Mouse (Mus musculus) stomach, postnatal 0 days (tissue): ENCODE data around the gene Zw10. TPM values are rescaled to one million over a fixed set of nuclear protein-coding genes. Genes with fewer than 3 reads are reported as not detected.

Experiments used
- ATAC-seq: fragments of 200-750 bp; cut with Nextera tagmentation; 2 replicates; pipeline ENCODE4 v1.8.0; 2017; ENCODE audit not compliant: low FRiP score, low TSS enrichment
- DNase-seq: peaks from one replicate; pipeline ENCODE4 v3.0.0-alpha.2; 2016; ENCODE audit warnings: low spot score
- H3K27ac ChIP-seq: fragments of 300-500 bp; sonication (generic); replicated peaks from 2 replicates; pipeline ENCODE4 v1.5.1; 2014; ENCODE audit warnings: mild to moderate bottlenecking, control low read depth
- H3K27me3 ChIP-seq: fragments of 300-500 bp; sonication (generic); 2 replicates; pipeline ENCODE4 v1.6.1; 2014; ENCODE audit warnings: low read length; ENCODE audit not compliant: control insufficient read depth, insufficient read depth
- H3K36me3 ChIP-seq: fragments of 300-500 bp; sonication (generic); 2 replicates; pipeline ENCODE4 v1.6.1; 2014; ENCODE audit warnings: low read length, mixed read lengths; ENCODE audit not compliant: control insufficient read depth, insufficient read depth
- H3K4me1 ChIP-seq: fragments of 300-500 bp; sonication (generic); replicated peaks from 2 replicates; pipeline ENCODE4 v1.6.1; 2014; ENCODE audit warnings: antibody characterized with exemption; ENCODE audit not compliant: control insufficient read depth, insufficient read depth
- H3K4me2 ChIP-seq: fragments of 300-500 bp; sonication (generic); replicated peaks from 2 replicates; pipeline ENCODE4 v1.6.1; 2014; ENCODE audit warnings: low read depth, mild to moderate bottlenecking, control low read depth, moderate library complexity
- H3K4me3 ChIP-seq: fragments of 300-500 bp; sonication (generic); 2 replicates; pipeline ENCODE4 v1.5.1; 2014; ENCODE audit warnings: low read depth, low read length, control low read depth
- H3K9ac ChIP-seq: fragments of 300-500 bp; sonication (generic); 2 replicates; pipeline ENCODE4 v1.6.1; 2014; ENCODE audit warnings: mild to moderate bottlenecking, low read length, control low read depth, mixed read lengths
- H3K9me3 ChIP-seq: fragments of 300-500 bp; sonication (generic); 2 replicates; pipeline ENCODE4 v1.6.1; 2016; ENCODE audit warnings: low read length; ENCODE audit not compliant: control insufficient read depth
- CTCF ChIP-seq: IDR thresholded peaks from 2 replicates; pipeline ENCODE4 v1.5.1; 2016; ENCODE audit warnings: antibody characterized with exemption, low read depth, mild to moderate bottlenecking, moderate library complexity
- EP300 ChIP-seq: optimal IDR thresholded peaks from 2 replicates; pipeline ENCODE3; 2016; ENCODE audit warnings: antibody characterized with exemption
- WGBS: fragments of 180-500 bp; shearing (Covaris S2); extraction: QIAGEN DNeasy Blood & Tissue Kit; methylation state at CpG from one replicate; pipeline ENCODE4 v1.1.7; 2014; 5-methylcytosine and 5-hydroxymethylcytosine counted together
- polyA plus RNA-seq: library from polyadenylated mRNA; unstranded; fragments of >200 nt; fragmentation: Nextera tagmentation; extraction: Ambion mirVana; gene quantifications from 2 replicates; pipeline ENCODE4 v1.2.1, GENCODE M21; 2015

Zw10 gene
- polyA plus RNA-seq, 1 experiment from 2014 or later, result 14.1 TPM

- H3K9ac ChIP-seq, result no peak overlapping the region
- no peaks in the 10 kb centered on the region for H3K27me3 ChIP-seq
- 67% methylated on average over 5 of the region's 5 CpGs for WGBS
- H3K36me3 ChIP-seq, result no peaks in the 10 kb centered on the region
- no peak overlapping the region for H3K27ac ChIP-seq
- no peaks in the 10 kb centered on the region for H3K9me3 ChIP-seq
- no peak overlapping the region for H3K4me3 ChIP-seq
- TF ChIP-seq CTCF (no peak), EP300 (no peak)
- DNase-seq (no peak), ATAC-seq (no peak)
- H3K4me1 ChIP-seq, result no peaks in the 10 kb centered on the region
- no peak overlapping the region for H3K4me2 ChIP-seq
Observed at GRCm38 (mm10) chr9:49050901-49051300, 4.5 kb upstream of the Zw10 start.

- H3K4me2 ChIP-seq, result no peak overlapping the region
- H3K27ac ChIP-seq, result no peak overlapping the region
- DNase-seq (peak; percentile 68), ATAC-seq (no peak)
- no peaks in the 10 kb centered on the region for H3K36me3 ChIP-seq
- no peaks in the 10 kb centered on the region for H3K27me3 ChIP-seq
- no peaks in the 10 kb centered on the region for H3K9me3 ChIP-seq
- 14% methylated on average over 5 of the region's 5 CpGs for WGBS
- TF ChIP-seq EP300 (no peak), CTCF (peak; percentile 90)
- no peaks in the 10 kb centered on the region; the same call in 1 of the 2 replicates for H3K4me1 ChIP-seq
- no peak overlapping the region for H3K4me3 ChIP-seq
- H3K9ac ChIP-seq, result no peak overlapping the region
Observed at GRCm38 (mm10) chr9:49051349-49051748, 4.1 kb upstream of the Zw10 start.

- Histone ChIP-seq H3K9me3 (no peaks in the 10 kb centered on the region), H3K4me3 (no peak overlapping the region), H3K9ac (no peak overlapping the region), H3K4me2 (no peak overlapping the region), H3K27ac (no peak overlapping the region), H3K27me3 (no peaks in the 10 kb centered on the region), H3K4me1 (no peaks in the 10 kb centered on the region; the same call in 1 of the 2 replicates), H3K36me3 (no peaks in the 10 kb centered on the region)
- DNase-seq (no peak), ATAC-seq (no peak)
- TF ChIP-seq CTCF (no peak), EP300 (no peak)
- 81% methylated on average over 3 of the region's 3 CpGs for WGBS
Observed at GRCm38 (mm10) chr9:49054028-49054427, 1.4 kb upstream of the Zw10 start.

- no peaks in the 10 kb centered on the region for H3K4me1 ChIP-seq
- no peak overlapping the region for H3K4me2 ChIP-seq
- 86% methylated on average over 3 of the region's 3 CpGs for WGBS
- peaks cover 25% of the 10 kb centered on the region for H3K36me3 ChIP-seq
- DNase-seq (no peak), ATAC-seq (no peak)
- H3K27ac ChIP-seq, result no peak overlapping the region
- no peak overlapping the region for H3K9ac ChIP-seq
- no peaks in the 10 kb centered on the region for H3K9me3 ChIP-seq
- no peaks in the 10 kb centered on the region for H3K27me3 ChIP-seq
- H3K4me3 ChIP-seq, result no peak overlapping the region
- TF ChIP-seq CTCF (no peak), EP300 (no peak)
Observed at GRCm38 (mm10) chr9:49076847-49077246, 21.4 kb downstream of the Zw10 start.

GRCm38 (mm10) chr9:49081107-49081506 is 25.7 kb downstream of the Zw10 start, which contains the start of gene Tmprss5:
TSS of gene Tmprss5 (plus strand) at chr9:49081260.
- Histone ChIP-seq H3K4me1 (no peaks in the 10 kb centered on the region), H3K27ac (no peak within 1 kb of the TSS), H3K9me3 (no peaks in the 10 kb centered on the region), H3K4me2 (no peak within 1 kb of the TSS), H3K27me3 (no peaks in the 10 kb centered on the region), H3K9ac (no peak within 1 kb of the TSS), H3K4me3 (no peak within 1 kb of the TSS), H3K36me3 (peaks cover 11% of the 10 kb centered on the region)
- no peak for ATAC-seq
- no peak for DNase-seq
- WGBS, result 64% methylated on average over 5 of the region's 5 CpGs
- TF ChIP-seq EP300 (no peak), CTCF (no peak)

GRCm38 (mm10) chr9:49081561-49081960 is 26.1 kb downstream of the Zw10 start:
- ATAC-seq, result no peak
- Histone ChIP-seq H3K27ac (no peak overlapping the region), H3K36me3 (peaks cover 11% of the 10 kb centered on the region), H3K9ac (no peak overlapping the region), H3K27me3 (no peaks in the 10 kb centered on the region), H3K4me2 (no peak overlapping the region), H3K4me1 (no peaks in the 10 kb centered on the region), H3K4me3 (no peak overlapping the region), H3K9me3 (no peaks in the 10 kb centered on the region)
- peak; percentile 73 for DNase-seq
- TF ChIP-seq CTCF, result peak; percentile 93
- TF ChIP-seq EP300, result no peak
- 8% methylated on average over 4 of the region's 4 CpGs for WGBS
